Mouse (Mus musculus) heart, adult 2 months (tissue): ENCODE measurements around the gene Cdc42.

Experiments used
- CTCF ChIP-seq: fragments of 200-600 bp; IDR thresholded peaks from 2 replicates; pipeline ENCODE4 v1.8.1; 2022; ENCODE audit warnings: antibody characterized with exemption, mild to moderate bottlenecking, moderate library complexity
- POLR2A ChIP-seq: fragments of 200-500 bp; IDR thresholded peaks from 2 replicates; pipeline ENCODE4 v1.6.1; 2011; ENCODE audit warnings: mild to moderate bottlenecking, low read depth, low read length, control low read depth; ENCODE audit not compliant: insufficient read depth

GRCm38 (mm10) chr4:137388983-137389382 lies 31.5 kb upstream of the Cdc42 start:
- TF ChIP-seq CTCF (no peak), POLR2A (no peak)
